Mouse (Mus musculus): Measurements from ENCODE around the gene Clpx.
A peak's percentile ranks its signal among the peaks of the same experiment; 100 is the strongest.
"Not testable (repeated sequence)": the region's sequence is repeated elsewhere in the genome, so short reads cannot be mapped to it uniquely, and the experiment has no call there.

Clpx gene

DNA sequence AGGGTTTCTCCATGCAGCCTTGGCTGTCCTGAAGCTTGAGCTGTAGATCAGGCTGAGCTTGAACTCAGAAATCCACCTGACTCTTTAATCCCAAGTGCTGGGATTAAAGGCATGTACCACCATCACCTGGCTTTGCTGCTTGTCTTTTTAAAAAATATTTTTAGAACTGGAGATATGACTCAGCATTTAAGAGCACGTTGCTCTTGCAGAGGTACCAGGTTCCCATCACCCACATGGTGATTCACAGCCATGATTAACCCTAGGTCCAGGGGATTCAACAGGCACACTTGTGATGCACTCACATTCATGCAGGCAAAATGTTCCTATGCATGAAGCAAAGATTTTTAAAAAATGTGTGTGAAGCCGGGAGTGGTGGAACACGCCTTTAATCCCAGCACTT lies 1.6 kb upstream of the Clpx start:
- DNase-seq (ENCODE audit: low spot score), result no peak

DNA sequence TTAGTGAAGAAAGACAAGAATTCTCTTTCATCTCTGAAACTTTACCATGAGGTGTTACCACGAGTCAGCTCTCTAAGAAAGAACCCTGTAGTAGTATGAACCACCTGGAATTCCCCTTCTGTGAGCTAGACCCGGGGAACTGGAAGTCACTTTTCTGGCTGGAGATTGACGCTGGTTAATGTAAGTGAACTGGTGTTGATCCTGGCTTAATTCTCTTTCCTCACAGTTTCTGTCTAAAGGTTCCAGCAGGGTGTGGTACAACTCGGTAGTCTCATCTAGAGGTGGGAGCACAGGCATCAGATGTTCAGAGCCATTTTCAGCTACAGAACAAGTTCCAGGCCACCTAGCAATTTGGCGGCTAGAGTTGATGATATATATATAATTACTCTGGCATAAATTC lies 941 bp upstream of the Clpx start:
- DNase-seq (ENCODE audit: low spot score), result peak; percentile 22

DNA sequence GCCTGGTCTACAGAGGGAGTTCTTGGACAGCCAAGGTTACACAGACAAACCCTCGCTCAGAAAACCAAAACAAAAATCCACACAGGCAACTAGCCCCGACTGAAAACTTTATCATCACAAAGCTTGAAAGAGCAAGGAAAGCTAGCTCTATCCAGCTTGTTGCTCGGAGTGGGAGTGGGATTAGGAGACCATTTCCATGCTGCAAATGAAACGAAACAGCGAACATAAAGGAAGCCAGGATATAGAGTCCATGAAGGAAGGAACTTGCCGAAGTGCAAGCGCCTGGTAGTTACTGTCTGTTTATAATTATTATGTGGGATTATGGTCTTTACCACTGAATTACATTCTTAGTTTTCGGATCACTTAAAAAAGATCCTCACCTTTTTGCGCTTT lies 484 bp upstream of the Clpx start:
- DNase-seq (ENCODE audit: low spot score), result no peak

DNA sequence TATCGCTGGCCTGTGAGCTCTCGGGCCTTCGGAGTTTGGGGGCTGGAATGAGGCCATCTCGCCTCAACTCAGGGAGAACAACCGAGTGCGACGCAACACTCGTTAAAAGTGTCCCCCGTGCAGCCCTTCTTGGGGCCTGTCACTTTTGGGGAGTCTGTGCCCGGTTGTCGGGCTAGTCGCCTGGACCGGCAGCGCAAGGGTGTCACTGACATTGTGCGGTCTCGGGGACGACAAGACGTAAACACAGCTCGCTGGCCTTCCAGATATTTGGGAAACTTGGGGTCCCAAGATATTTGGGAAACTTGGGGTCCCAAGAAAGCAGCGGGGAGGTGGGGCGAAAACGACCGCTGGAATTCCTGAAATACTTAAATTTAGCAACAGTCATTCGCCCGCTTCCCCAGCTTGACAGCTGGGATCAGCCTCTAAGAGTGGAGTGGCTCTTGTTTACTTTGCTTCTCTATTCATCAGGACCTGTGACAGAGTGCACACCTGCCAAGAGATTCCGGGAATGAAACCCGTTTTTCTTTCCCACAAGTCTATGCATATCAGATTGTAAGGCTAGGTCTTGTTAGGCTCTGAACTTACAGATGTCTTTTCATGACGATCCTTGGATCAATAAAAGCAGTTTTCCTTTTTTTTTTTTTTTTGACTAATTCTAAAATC lies 787 bp downstream of the Clpx start:
- DNase-seq (ENCODE audit: low spot score), result no peak

DNA sequence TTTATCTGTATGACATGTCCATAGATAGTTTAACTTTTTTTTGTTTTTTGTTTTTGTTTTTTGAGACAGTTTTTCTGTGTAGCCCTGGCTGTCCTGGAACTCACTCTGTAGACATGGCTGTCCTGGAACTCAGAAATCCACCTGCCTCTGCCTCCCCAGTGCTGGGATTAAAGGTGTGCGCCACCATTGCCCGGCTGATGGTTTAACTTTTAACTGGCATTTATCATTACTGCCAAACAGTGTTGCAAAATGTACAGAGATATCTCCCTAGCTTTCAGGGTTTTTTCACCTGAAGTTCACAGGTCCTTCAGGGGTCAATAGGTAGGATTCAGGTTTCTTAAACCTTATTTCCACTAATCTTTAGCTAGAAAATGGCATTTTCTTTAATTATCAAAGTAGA lies 3.0 kb downstream of the Clpx start:
- no peak for DNase-seq (ENCODE audit: low spot score)

DNA sequence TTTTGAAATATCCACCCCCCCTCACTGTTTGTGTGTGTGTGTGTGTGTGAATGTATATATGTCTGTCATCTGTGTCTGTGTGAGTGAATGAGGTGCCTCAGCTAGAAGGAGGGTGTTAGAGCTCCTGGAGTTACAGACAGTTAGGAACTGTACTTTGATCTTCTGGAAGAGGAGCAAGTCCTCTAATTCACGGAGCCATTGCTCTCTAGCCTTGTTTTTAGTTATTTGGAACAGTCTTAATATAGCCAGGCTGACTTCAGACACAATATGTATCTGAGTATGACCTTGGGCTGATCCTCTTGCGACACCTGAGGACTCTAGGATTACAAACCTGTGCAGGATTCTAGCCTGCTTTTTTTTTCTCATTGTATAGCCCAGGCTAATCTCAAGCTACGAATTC lies 4.7 kb downstream of the Clpx start:
- no peak for DNase-seq (ENCODE audit: low spot score)

DNA sequence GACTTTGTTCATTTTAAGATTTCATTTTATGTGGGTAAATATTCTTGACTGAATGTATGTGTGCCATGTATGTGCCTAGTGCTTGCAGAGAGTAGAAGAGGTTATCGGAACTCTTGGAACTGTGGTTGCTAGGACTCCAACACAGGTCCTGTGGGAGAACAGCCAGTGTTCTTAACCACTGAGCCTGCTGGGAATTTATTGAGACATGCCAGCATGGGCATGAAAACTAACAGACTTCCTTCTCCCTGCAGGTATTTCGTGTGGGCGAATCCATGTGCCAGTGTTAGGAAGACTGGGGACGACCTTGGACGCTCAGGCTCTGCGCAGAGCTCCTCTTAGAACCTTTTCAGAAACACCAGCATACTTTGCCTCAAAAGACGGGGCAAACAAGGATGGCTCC lies 5.6 kb downstream of the Clpx start:
- DNase-seq (ENCODE audit: low spot score), result no peak

DNA sequence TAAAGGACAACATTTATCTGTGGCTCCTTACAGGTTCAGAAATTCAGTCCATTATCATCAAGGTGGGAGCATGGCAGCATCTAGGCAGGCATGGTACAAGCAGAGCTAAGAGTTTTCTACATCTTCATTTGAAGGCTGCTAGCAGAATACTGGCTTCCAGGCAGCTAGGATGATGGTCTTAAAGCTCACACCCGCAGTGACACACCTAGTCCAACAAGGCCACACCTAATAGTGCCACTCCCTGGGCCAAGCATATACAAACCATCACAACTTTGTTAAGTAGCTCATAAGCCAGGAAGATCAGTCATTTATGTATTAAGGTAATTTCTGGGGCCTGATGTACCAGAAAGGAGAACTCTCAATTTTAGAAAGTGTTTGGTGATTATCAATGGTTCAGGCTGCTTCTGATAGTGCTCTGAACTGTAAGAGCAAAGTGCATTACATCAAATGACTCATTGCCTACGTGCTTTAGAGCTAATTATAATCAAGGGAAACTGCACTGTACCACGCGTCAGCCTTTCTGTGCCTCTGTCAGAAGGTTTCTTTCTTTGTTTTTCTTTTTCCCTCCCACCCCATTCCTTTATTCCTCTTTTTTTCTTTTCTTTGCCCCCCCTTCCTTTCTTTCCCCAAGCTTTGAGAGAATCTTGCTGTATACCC lies 8.4 kb downstream of the Clpx start:
- no peak for DNase-seq (ENCODE audit: low spot score)

DNA sequence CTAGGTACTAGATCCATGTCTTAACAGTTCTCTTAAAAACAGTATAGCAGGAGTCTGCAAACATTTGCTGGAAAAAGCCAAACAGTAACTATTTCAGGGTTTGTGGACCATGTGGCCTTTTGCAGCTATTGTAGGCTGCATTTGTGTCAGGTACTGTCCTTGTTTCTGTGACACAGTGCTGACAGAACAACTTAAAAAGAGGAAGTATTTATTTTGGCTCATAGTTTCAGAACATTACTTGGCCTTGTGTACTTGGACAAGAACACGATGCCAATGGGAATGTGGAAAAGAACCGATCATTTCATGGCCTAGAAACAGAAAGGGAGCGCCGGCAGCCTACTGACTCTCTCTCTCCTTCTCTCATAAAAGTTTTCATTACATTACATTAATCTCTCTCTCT lies 9.5 kb downstream of the Clpx start:
- DNase-seq (ENCODE audit: low spot score), result no peak

DNA sequence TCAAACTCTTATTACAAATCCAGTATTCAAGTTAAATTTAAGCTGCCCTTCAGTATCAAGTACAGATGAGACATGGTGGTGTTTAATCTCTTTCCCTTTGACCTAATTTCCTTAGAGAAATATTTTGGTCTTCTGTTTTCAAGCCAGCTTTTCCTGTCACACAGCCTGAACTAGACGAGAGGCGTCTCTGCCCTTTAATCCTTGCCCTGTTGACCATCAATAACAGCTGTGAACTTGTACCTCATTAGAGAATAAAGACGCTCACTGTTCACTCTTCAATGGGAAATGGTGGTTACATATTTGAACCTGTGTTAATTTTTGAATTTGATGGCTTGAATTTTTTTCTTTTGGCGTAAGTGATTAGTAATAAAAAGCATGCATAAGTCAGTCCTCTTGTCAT lies 10.2 kb downstream of the Clpx start:
- no peak for DNase-seq (ENCODE audit: low spot score)

DNA sequence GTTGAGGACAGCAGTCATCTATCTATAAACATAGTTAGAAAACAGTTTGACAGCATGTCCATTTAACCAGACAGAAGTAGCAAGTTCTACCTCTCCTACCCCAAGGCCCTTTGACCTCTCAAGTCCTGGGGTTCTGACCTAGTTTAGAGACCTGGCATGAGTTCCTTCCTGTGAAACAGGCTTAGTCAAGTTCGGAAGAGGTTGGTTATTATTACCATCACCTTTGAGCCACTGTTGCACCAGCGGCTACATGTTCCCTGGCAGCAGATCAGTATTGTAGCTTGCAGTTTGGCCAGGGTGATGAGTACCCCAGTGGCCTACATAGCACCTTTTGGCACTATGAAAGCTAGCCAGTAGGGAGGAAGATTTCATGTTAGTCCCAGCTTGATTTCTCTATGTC lies 12.6 kb downstream of the Clpx start:
- no peak for DNase-seq (ENCODE audit: low spot score)

DNA sequence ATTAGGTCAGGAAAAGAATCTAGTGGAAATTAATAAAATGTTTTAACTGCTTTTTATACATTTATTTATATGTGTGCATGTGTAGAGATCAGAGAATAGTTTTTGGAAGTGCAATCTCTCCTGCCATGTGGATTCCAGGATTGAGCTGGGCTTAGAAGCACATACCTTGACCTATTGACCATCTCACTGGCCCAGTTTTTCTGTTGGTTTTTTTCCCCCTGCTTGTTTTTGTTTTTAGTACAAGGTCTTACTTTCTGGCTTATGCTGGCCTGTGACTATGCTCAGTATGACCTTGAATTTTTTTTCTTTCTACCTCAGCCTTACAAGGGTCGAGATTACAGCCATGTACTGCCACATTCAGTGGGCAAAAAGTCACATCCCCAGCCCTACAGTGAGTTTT lies 14.0 kb downstream of the Clpx start:
- DNase-seq (ENCODE audit: low spot score), result no peak

DNA sequence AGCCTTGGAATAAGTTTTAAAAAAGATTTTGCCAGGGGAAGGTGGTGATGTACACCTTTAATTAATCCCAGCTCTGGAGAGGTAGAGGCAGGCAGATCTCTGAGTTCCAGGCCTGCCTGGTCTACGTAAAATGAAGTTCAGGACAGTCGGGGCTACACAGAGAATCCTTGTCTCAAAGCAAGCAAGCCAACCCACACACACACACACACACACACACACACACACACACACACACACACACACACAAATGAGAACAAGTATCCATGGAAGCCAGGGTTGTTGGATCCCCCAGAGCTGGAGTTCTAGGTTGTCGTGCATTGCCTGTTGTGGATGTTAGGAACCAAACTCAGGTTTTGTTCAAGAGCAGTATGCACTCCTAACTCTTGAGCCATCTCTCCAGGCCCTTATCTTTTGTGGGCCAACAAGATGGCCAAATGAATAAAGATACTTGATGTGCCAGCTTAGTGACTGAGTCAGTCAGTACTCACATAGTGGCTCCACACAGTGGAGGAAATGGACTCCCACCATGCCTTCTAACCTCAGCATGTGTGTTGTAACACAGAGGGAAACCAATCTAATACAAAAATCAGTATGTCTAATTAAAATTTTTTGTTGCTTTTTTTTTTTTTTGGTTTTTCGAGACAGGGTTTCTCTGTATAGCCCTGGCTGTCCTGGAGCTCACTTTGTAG lies 18.8 kb downstream of the Clpx start:
- no peak for DNase-seq (ENCODE audit: low spot score)

DNA sequence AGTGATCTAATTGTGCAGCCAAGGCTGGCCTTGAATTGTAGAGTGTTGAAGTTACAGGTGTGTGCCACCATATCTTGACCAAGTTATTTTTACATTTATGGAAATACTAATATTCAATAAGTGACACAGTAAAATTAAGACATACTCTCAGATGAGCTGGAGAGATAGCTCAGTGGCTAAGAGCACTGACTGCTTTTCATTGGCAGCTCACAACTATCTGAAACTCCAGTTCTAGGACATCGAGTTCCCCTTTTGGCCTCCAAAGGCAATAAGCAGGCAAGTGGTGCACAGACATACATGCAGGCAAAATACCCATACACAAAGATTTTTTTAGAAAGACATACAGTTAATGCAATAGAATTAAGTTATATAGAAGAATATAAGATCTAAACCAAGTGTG lies 19.8 kb downstream of the Clpx start:
- DNase-seq (ENCODE audit: low spot score), result no peak

DNA sequence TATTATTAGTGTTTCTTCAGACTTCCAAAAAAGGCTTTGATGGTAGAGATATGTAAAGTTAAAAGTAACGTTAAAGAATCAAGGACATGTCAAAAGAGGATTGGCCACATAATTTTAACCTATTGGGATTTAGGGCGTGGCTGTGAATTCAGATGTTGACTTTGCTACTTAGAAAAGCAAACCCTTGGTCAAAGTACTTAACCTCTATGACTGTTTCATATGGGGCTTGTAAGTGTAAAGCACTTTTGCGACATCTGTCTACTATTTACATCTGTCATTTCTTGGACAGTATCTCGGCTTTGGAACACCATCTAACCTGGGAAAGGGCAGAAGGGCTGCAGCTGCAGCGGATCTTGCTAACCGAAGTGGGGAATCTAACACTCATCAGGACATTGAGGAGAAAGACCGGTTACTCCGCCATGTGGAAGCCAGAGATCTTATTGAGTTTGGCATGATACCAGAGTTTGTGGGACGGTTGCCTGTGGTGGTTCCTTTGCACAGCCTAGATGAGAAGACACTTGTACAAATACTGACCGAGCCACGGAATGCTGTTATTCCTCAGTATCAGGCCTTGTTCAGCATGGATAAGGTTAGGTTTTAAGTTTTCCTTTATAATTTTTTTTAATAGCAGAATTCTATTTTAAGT lies 28.3 kb downstream of the Clpx start:
- no peak for DNase-seq (ENCODE audit: low spot score)

DNA sequence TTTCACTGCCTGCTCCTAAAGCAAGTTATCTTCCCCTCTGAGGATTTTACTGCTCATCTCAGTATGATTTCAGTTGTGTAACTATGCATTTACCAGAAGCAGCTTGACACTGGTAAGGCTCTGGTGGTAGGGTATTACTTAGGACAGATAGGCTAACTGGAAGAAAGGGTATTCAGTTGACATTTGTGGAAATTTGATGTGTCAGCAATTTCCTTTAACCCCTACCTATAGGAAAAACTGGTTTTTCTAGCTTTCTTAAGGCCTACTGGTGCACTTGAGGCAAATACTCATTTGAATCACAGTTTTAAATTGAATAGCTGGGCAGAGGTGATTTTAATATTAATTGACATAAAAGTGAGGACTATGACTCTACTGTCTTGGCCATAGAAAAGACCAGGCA lies 31.9 kb downstream of the Clpx start:
- DNase-seq (ENCODE audit: low spot score), result no peak

DNA sequence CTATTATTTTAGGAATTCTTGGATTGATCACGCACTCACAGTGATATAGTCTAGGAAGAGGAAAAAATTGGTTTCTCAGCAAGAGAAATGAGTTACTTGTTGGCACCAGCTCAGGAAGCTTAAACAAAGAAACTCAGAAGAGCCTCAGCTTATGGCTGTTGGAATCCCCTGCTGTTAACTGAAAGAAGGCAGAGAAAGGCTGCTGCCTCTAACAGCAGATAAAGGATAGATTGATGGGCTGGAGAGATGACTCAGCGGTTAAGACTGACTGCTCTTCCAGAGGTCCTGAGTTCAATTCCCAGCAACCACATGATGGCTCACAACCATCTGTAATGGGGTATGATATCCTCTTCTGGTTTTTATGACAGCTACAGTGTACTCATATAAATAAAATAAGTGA lies 33.3 kb downstream of the Clpx start:
- no peak for DNase-seq (ENCODE audit: low spot score)

DNA sequence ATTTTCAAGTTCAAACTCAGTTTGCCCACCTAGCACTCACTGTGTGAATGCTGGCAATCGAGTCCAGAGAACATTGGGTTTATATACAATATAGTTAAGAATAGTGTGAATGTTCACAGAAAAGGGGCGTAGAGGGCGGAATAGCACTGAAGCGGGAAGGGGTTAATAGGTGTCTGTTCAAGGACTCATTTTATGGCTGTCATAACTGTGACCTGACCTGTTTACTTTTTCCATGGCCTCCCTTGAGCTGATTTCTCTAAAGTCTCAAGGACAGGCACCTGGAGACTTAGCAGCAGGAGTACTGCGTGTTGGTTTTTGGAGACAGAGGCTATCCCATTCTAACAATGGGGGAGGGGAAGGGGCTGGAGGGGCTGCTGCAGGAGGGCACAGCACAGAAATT lies 39.9 kb downstream of the Clpx start:
- DNase-seq (ENCODE audit: low spot score), result no peak

DNA sequence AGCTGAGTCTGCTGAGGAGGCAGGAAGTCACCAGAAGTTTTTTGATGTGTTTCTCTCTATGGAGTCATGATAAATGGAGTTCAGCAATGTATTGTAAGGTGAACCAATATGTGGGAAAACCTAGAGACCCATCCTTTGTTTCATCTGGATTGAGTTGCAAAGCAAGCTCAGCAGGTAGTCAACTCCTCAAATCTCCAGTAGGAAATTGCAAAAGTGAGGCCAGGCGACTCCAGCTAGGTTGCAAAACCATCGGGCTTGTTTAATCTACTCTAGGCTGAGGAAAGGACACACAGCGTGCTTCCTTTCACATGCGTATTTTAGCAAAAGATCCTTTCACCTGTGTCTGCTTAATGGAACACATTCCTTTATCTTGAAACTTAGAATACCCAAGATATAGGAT lies 45.1 kb downstream of the Clpx start:
- no peak for DNase-seq (ENCODE audit: low spot score)

DNA sequence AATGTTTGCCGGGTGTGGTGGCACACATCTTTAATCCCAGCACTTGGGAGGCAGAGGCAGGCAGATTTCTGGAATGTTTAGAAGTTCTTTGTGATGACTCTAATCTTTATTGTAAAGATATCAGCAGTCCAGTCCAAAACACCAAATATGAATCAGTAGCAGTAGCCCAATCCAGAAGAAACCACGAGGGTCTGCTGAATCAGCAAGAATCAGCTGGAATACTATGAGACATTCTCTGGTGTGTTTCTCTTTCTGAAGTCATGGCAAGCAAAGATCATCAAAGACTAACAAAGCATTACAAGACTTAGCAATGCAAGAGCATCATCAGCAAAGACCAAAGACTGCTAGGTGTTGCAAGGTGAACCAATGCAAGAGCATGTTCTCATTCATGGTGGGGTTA lies 46.4 kb downstream of the Clpx start:
- no peak for DNase-seq (ENCODE audit: low spot score)

DNA sequence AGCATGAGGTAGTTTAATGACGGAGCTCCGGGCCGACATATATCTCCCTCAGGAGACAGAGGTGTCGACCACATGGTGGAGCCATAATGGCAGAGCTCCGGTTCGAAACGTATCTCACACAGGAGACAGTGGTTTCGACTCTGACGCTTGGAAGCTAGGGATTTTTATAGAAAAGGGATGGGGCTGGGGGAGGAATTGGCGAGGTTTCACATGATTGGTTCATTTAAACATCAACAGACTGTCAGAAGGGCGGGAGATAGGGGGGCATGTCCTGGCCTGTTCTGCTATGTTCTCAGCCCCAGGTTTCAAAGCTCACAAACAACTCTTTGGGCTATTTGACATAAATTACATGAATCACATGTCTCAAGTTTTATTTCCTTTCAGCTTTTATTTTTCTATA lies 51.4 kb downstream of the Clpx start:
- not testable (repeated sequence) for DNase-seq (ENCODE audit: low spot score)

DNA sequence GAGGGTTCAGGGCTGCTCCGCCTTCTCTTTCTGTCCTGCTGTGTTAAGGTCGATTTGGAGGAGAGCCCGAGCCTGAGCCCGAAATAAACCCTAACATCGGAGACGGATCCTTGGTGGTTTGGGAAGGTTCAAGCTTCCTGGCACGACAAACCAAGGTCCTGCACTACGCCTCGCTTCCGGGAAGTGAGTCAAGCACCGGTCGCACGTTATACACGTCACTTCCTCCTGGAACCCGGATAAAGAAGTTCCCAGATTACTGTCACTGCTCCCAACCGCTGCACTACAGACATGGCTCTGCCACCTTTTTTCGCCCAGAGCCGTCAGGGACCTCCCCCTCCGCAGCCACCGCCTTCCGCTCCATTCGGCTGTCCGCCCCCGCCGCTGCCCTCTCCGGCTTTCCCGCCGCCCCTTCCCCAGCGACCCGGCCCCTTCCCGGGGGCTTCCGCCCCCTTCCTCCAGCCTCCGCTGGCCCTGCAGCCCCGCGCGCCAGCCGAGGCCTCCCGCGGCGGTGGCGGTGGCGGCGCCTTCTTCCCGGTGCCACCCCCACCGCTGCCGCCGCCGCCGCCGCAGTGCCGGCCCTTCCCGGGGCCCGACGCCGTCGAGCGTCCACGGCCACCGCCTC lies 51.9 kb downstream of the Clpx start, which contains the start of gene Pdcd7:
Gene Pdcd7, plus strand, starts transcription at position 251 of the 622 bp plus-strand sequence.
- DNase-seq (ENCODE audit: low spot score), result peak; percentile 82
